In genomic region chr6:107513716-107514115, GRCm38 (mm10) we compare ENCODE assay signal across 13 mouse cellular contexts. TPM values are rescaled to one million over a fixed set of nuclear protein-coding genes. Genes with fewer than 3 reads are reported as not detected.
"Had no signal": no experiment of that assay in that cellular context is flagged by ENCODE, and none has a peak within 500 bp of the region (broad histone marks: within the 10 kb centered on the region; RNA-seq: fewer than 3 reads in every experiment).

No protein-coding gene starts in this region.

- H3K4me3 ChIP-seq: limb, embryonic 10.5 days; liver, embryonic 15.5 days; stomach, embryonic 15.5 days had no signal

- H3K9ac ChIP-seq: liver, embryonic 15.5 days; stomach, embryonic 15.5 days had no signal

- H3K9me3 ChIP-seq: limb, embryonic 10.5 days; liver, embryonic 15.5 days; stomach, embryonic 15.5 days had no signal

- H3K4me1 ChIP-seq: limb, embryonic 10.5 days; liver, embryonic 15.5 days; stomach, embryonic 15.5 days had no signal

- H3K27me3 ChIP-seq: liver, embryonic 15.5 days; stomach, embryonic 15.5 days had no signal

- H3K27ac ChIP-seq: limb, embryonic 10.5 days; liver, embryonic 15.5 days; stomach, embryonic 15.5 days had no signal

- H3K36me3 ChIP-seq: limb, embryonic 10.5 days; liver, embryonic 15.5 days; stomach, embryonic 15.5 days had no signal

- ATAC-seq: intestine, postnatal 0 days; lung, postnatal 0 days had no signal

- H3K4me2 ChIP-seq: liver, embryonic 11.5 days; liver, embryonic 15.5 days; stomach, embryonic 15.5 days had no signal

- DNase-seq: kidney, adult 8-10 months; kidney, postnatal 25 days; lung, adult 2 months; lung, postnatal 36 days; midbrain, embryonic 14.5 days; thymus, postnatal 36 days had no signal

RNA-seq across cellular contexts. Expression of gene Lrrn1, which starts 15.9 kb away (rescaled TPM):
- total RNA-seq: megakaryocyte progenitor cell, adult 5-6 weeks had no signal
